Mouse (Mus musculus) retina, adult 2 months (tissue): ENCODE measurements around the gene Arfgef2.

Experiments used
- DNase-seq: peaks from one replicate; pipeline ENCODE4 v3.0.0-alpha.2; 2012; ENCODE audit warnings: low read depth, low spot score

Gene Arfgef2

GRCm38 (mm10) chr2:166903719-166904282 is 98.4 kb downstream of the Arfgef2 start:
- DNase-seq = no peak

- peak; percentile 92 for DNase-seq
Measured at GRCm38 (mm10) chr2:166905711-166906522, 100.5 kb downstream of the Arfgef2 start, which contains the start of gene Cse1l. TSS of gene Cse1l (plus strand) at chr2:166906040.

GRCm38 (mm10) chr2:166906523-166907182 is 101.3 kb downstream of the Arfgef2 start:
- no peak for DNase-seq

- DNase-seq = no peak
Measured at GRCm38 (mm10) chr2:166909729-166910128, 104.3 kb downstream of the Arfgef2 start.

GRCm38 (mm10) chr2:166910536-166910935 is 105.1 kb downstream of the Arfgef2 start:
- DNase-seq = no peak

- no peak for DNase-seq
Measured at GRCm38 (mm10) chr2:166923971-166924370, 118.6 kb downstream of the Arfgef2 start.

- DNase-seq = no peak
Measured at GRCm38 (mm10) chr2:166933943-166934342, 128.6 kb downstream of the Arfgef2 start.

- no peak for DNase-seq
Measured at GRCm38 (mm10) chr2:166934416-166934815, 129.0 kb downstream of the Arfgef2 start.

GRCm38 (mm10) chr2:166935582-166935981 is 130.2 kb downstream of the Arfgef2 start:
- DNase-seq = no peak

- DNase-seq = no peak
Measured at GRCm38 (mm10) chr2:166936166-166936565, 130.8 kb downstream of the Arfgef2 start.

GRCm38 (mm10) chr2:166943146-166943545 is 137.8 kb downstream of the Arfgef2 start:
- no peak for DNase-seq

GRCm38 (mm10) chr2:166944346-166944745 is 139.0 kb downstream of the Arfgef2 start:
- DNase-seq = no peak

- DNase-seq = no peak
Measured at GRCm38 (mm10) chr2:166945456-166945855, 140.1 kb downstream of the Arfgef2 start.
